Mouse (Mus musculus) megakaryocyte, embryonic 14.5 days (primary cell): ENCODE data around the gene Slc9a2.

Experiments
- FLI1 ChIP-seq: IDR thresholded peaks from 2 replicates; pipeline ENCODE4 v1.6.1; 2012; ENCODE audit warnings: low read length, inconsistent platforms, mixed read lengths
- GATA1 ChIP-seq: IDR thresholded peaks from 3 replicates; pipeline ENCODE4 v1.6.1; 2012; ENCODE audit warnings: mixed read lengths, low read length, inconsistent platforms, borderline replicate concordance

DNA sequence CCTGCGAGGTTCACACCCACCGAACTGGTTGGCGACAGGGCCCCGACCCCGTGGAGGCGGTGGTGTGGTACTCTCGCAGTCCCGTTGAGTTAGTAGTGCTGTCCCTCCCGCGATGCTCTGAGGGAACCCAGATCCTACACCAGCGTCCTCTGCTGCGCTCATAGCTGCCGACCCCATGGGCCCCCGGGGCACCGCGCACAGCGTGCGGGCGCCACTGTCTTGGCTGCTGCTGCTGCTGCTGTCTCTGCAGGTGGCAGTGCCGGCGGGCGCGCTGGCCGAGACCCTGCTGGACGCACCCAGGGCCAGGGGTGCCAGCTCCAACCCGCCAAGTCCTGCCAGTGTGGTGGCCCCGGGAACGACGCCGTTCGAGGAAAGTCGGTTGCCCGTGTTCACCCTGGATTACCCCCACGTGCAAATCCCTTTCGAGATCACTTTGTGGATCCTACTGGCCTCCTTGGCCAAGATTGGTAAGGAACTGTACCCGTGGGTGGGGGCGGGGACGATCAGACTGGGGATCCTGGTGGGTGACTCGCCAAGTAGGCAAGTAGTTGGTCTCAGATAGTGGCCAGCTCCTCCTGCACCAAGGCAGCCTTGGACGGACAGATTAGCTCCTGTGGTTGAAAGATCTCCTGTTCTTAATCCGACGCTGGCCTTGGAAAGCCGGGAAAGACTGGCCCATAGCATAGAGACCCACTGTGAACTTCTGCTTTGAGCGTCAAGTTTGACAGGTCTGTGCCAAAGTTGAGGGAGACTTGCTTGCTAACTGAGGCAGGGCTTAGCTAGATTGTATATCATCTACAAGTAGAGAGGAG, 1.5 kb downstream of the Slc9a2 start:
- TF ChIP-seq GATA1 (no peak), FLI1 (no peak)
